Mouse (Mus musculus): ENCODE results near the gene Ppib. TPM values are rescaled to one million over a fixed set of nuclear protein-coding genes. Genes with fewer than 3 reads are reported as not detected.

Ppib gene
- polyA plus RNA-seq, 1 experiment from 2014 or later, result 861 TPM

- no peak overlapping the region for H3K4me2 ChIP-seq (ENCODE audit: low read depth, low read length)
- no peak overlapping the region for H3K9ac ChIP-seq (ENCODE audit: low read length)
- ATAC-seq (ENCODE audit: insufficient read depth, low FRiP score), result no peak
- no peak overlapping the region for H3K27ac ChIP-seq (ENCODE audit: low read length)
- no peaks in the 10 kb centered on the region for H3K4me1 ChIP-seq (ENCODE audit: control insufficient read depth, insufficient read depth, low read length)
- peaks cover 28% of the 10 kb centered on the region for H3K36me3 ChIP-seq (ENCODE audit: control insufficient read depth, insufficient read depth, low read length)
- H3K4me3 ChIP-seq (replicated peaks; ENCODE audit: low read length), result no peak overlapping the region
- 87% methylated on average over 4 of the region's 4 CpGs for WGBS
- H3K27me3 ChIP-seq (ENCODE audit: control insufficient read depth, insufficient read depth, low read length), result no peaks in the 10 kb centered on the region
- no peaks in the 10 kb centered on the region for H3K9me3 ChIP-seq (replicated peaks; ENCODE audit: control insufficient read depth, low read length)
Measured at GRCm38 (mm10) chr9:66104601-66105000, 44.6 kb downstream of the Ppib start.

- peaks cover 25% of the 10 kb centered on the region for H3K36me3 ChIP-seq (ENCODE audit: control insufficient read depth, insufficient read depth, low read length)
- no peak overlapping the region for H3K4me2 ChIP-seq (ENCODE audit: low read depth, low read length)
- H3K9ac ChIP-seq (ENCODE audit: low read length), result no peak overlapping the region
- H3K4me3 ChIP-seq (replicated peaks; ENCODE audit: low read length), result no peak overlapping the region
- H3K4me1 ChIP-seq (ENCODE audit: control insufficient read depth, insufficient read depth, low read length), result no peaks in the 10 kb centered on the region
- no peaks in the 10 kb centered on the region for H3K27me3 ChIP-seq (ENCODE audit: control insufficient read depth, insufficient read depth, low read length)
- 80% methylated on average over 8 of the region's 8 CpGs for WGBS
- H3K27ac ChIP-seq (ENCODE audit: low read length), result no peak overlapping the region
- ATAC-seq (ENCODE audit: insufficient read depth, low FRiP score), result no peak
- H3K9me3 ChIP-seq (replicated peaks; ENCODE audit: control insufficient read depth, low read length), result no peaks in the 10 kb centered on the region
Measured at GRCm38 (mm10) chr9:66105168-66105567, 45.1 kb downstream of the Ppib start.

GRCm38 (mm10) chr9:66109574-66109973, 49.6 kb downstream of the Ppib start:
- Histone ChIP-seq H3K4me2 (ENCODE audit: low read depth, low read length) (no peak overlapping the region), H3K27ac (ENCODE audit: low read length) (no peak overlapping the region), H3K4me3 (replicated peaks; ENCODE audit: low read length) (no peak overlapping the region), H3K9me3 (replicated peaks; ENCODE audit: control insufficient read depth, low read length) (no peaks in the 10 kb centered on the region), H3K4me1 (ENCODE audit: control insufficient read depth, insufficient read depth, low read length) (no peaks in the 10 kb centered on the region), H3K9ac (ENCODE audit: low read length) (no peak overlapping the region), H3K27me3 (ENCODE audit: control insufficient read depth, insufficient read depth, low read length) (no peaks in the 10 kb centered on the region), H3K36me3 (ENCODE audit: control insufficient read depth, insufficient read depth, low read length) (peaks cover 6% of the 10 kb centered on the region)
- WGBS, result 90% methylated on average over 1 of the region's 1 CpGs
- ATAC-seq (ENCODE audit: insufficient read depth, low FRiP score), result no peak

GRCm38 (mm10) chr9:66110126-66110525, 50.1 kb downstream of the Ppib start:
- no peak overlapping the region for H3K9ac ChIP-seq (ENCODE audit: low read length)
- no peak overlapping the region for H3K4me2 ChIP-seq (ENCODE audit: low read depth, low read length)
- peak overlapping the region; percentile 2; the same call in 1 of the 2 replicates for H3K27ac ChIP-seq (ENCODE audit: low read length)
- H3K4me3 ChIP-seq (replicated peaks; ENCODE audit: low read length), result no peak overlapping the region
- ATAC-seq (ENCODE audit: insufficient read depth, low FRiP score), result no peak
- peaks cover 5% of the 10 kb centered on the region; the same call in 1 of the 2 replicates for H3K36me3 ChIP-seq (ENCODE audit: control insufficient read depth, insufficient read depth, low read length)
- H3K9me3 ChIP-seq (replicated peaks; ENCODE audit: control insufficient read depth, low read length), result no peaks in the 10 kb centered on the region
- no peaks in the 10 kb centered on the region; the same call in 1 of the 2 replicates for H3K4me1 ChIP-seq (ENCODE audit: control insufficient read depth, insufficient read depth, low read length)
- WGBS, result 64% methylated on average over 8 of the region's 8 CpGs
- no peaks in the 10 kb centered on the region for H3K27me3 ChIP-seq (ENCODE audit: control insufficient read depth, insufficient read depth, low read length)

- peak overlapping the region; percentile 2; the same call in 1 of the 2 replicates for H3K27ac ChIP-seq (ENCODE audit: low read length)
- 81% methylated on average over 8 of the region's 8 CpGs for WGBS
- no peak overlapping the region for H3K9ac ChIP-seq (ENCODE audit: low read length)
Measured at GRCm38 (mm10) chr9:66110611-66111379, 50.8 kb downstream of the Ppib start.

GRCm38 (mm10) chr9:66114341-66114740, 54.3 kb downstream of the Ppib start:
- H3K4me1 ChIP-seq (ENCODE audit: control insufficient read depth, insufficient read depth, low read length), result peaks cover 4% of the 10 kb centered on the region; the same call in 1 of the 2 replicates
- H3K9ac ChIP-seq (ENCODE audit: low read length), result no peak overlapping the region
- H3K27me3 ChIP-seq (ENCODE audit: control insufficient read depth, insufficient read depth, low read length), result no peaks in the 10 kb centered on the region
- no peaks in the 10 kb centered on the region for H3K36me3 ChIP-seq (ENCODE audit: control insufficient read depth, insufficient read depth, low read length)
- no peak overlapping the region for H3K4me2 ChIP-seq (ENCODE audit: low read depth, low read length)
- H3K27ac ChIP-seq (ENCODE audit: low read length), result no peak overlapping the region
- 87% methylated on average over 3 of the region's 3 CpGs for WGBS
- H3K9me3 ChIP-seq (replicated peaks; ENCODE audit: control insufficient read depth, low read length), result no peaks in the 10 kb centered on the region
- ATAC-seq (ENCODE audit: insufficient read depth, low FRiP score), result no peak
- no peak overlapping the region for H3K4me3 ChIP-seq (replicated peaks; ENCODE audit: low read length)

More at GRCm38 (mm10) chr9:66110611-66111379, 50.8 kb downstream of the Ppib start:
- H3K4me1 ChIP-seq (ENCODE audit: control insufficient read depth, insufficient read depth, low read length), result no peaks in the 10 kb centered on the region; the same call in 1 of the 2 replicates
- no peaks in the 10 kb centered on the region for H3K9me3 ChIP-seq (replicated peaks; ENCODE audit: control insufficient read depth, low read length)
- H3K4me3 ChIP-seq (replicated peaks; ENCODE audit: low read length), result no peak overlapping the region
- no peaks in the 10 kb centered on the region for H3K27me3 ChIP-seq (ENCODE audit: control insufficient read depth, insufficient read depth, low read length)
- H3K4me2 ChIP-seq (ENCODE audit: low read depth, low read length), result no peak overlapping the region
- no peak for ATAC-seq (ENCODE audit: insufficient read depth, low FRiP score)
- H3K36me3 ChIP-seq (ENCODE audit: control insufficient read depth, insufficient read depth, low read length), result no peaks in the 10 kb centered on the region

Other genes starting within 250 kb of the Ppib start
- gene Zfp609, start 232.7 kb upstream of the Ppib start, polyA plus RNA-seq (2015; fragmentation: Nextera tagmentation; extraction: Ambion mirVana), result 3.8 and 5.0 TPM in 2 replicates
- gene Pclaf, start 170.0 kb upstream of the Ppib start, polyA plus RNA-seq (2015; fragmentation: Nextera tagmentation; extraction: Ambion mirVana), result 119 and 131 TPM in 2 replicates
- gene Trip4, start 151.4 kb upstream of the Ppib start, polyA plus RNA-seq (2015; fragmentation: Nextera tagmentation; extraction: Ambion mirVana), result 25.5 and 29.3 TPM in 2 replicates
- gene Csnk1g1, start 151.3 kb upstream of the Ppib start, polyA plus RNA-seq (2015; fragmentation: Nextera tagmentation; extraction: Ambion mirVana), result 13.1 and 14.1 TPM in 2 replicates
- 3.1 and 4.3 TPM in 2 replicates for gene Snx22, start 9.5 kb downstream of the Ppib start, polyA plus RNA-seq (2015; fragmentation: Nextera tagmentation; extraction: Ambion mirVana)
- 121 and 122 TPM in 2 replicates for gene Snx1, start 66.4 kb downstream of the Ppib start, polyA plus RNA-seq (2015; fragmentation: Nextera tagmentation; extraction: Ambion mirVana)
- 144 and 158 TPM in 2 replicates for gene Ciao2a, start 66.4 kb downstream of the Ppib start, polyA plus RNA-seq (2015; fragmentation: Nextera tagmentation; extraction: Ambion mirVana)
- gene Dapk2, start 98.0 kb downstream of the Ppib start, polyA plus RNA-seq (2015; fragmentation: Nextera tagmentation; extraction: Ambion mirVana), result 7.6 and 10.2 TPM in 2 replicates

Data from stomach, embryonic 16.5 days (tissue).